Mouse (Mus musculus) forebrain, embryonic 13.5 days (tissue): ENCODE measurements around the gene Dph5. TPM values are rescaled to one million over a fixed set of nuclear protein-coding genes. Genes with fewer than 3 reads are reported as not detected.
"Not testable (repeated sequence)": the region's sequence is repeated elsewhere in the genome, so short reads cannot be mapped to it uniquely, and the experiment has no call there.

Source experiments
- ATAC-seq: fragments of 200-750 bp; cut with Nextera tagmentation; 2 replicates; pipeline ENCODE4 v1.8.0; 2017
- H3K27ac ChIP-seq: fragments of 300-500 bp; sonication (generic); 2 replicates; pipeline ENCODE4 v1.5.1; 2015; ENCODE audit warnings: inconsistent platforms, mild to moderate bottlenecking, moderate library complexity
- H3K27me3 ChIP-seq: fragments of 300-500 bp; sonication (generic); 2 replicates; pipeline ENCODE4 v1.6.1; 2015; ENCODE audit warnings: mild to moderate bottlenecking, inconsistent platforms
- H3K36me3 ChIP-seq: fragments of 300-500 bp; sonication (generic); 2 replicates; pipeline ENCODE4 v1.6.1; 2015; ENCODE audit warnings: mild to moderate bottlenecking, inconsistent platforms; ENCODE audit not compliant: poor library complexity, severe bottlenecking
- H3K4me1 ChIP-seq: fragments of 300-500 bp; sonication (generic); 2 replicates; pipeline ENCODE4 v1.6.1; 2015; ENCODE audit warnings: inconsistent platforms
- H3K4me2 ChIP-seq: fragments of 300-500 bp; sonication (generic); 2 replicates; pipeline ENCODE4 v1.6.1; 2015; ENCODE audit warnings: inconsistent platforms, mild to moderate bottlenecking, moderate library complexity
- H3K4me3 ChIP-seq: fragments of 300-500 bp; sonication (generic); 2 replicates; pipeline ENCODE4 v1.5.1; 2015; ENCODE audit warnings: mild to moderate bottlenecking, inconsistent platforms
- H3K9ac ChIP-seq: fragments of 300-500 bp; sonication (generic); 2 replicates; pipeline ENCODE4 v1.6.1; 2015; ENCODE audit warnings: mild to moderate bottlenecking, inconsistent platforms
- H3K9me3 ChIP-seq: fragments of 300-500 bp; sonication (generic); replicated peaks from 2 replicates; pipeline ENCODE4 v1.6.1; 2016; ENCODE audit warnings: inconsistent platforms
- WGBS: fragments of 180-500 bp; shearing (Covaris S2); methylation state at CpG from one replicate; pipeline ENCODE4 v1.1.7; 2015; 5-methylcytosine and 5-hydroxymethylcytosine counted together
- polyA plus RNA-seq: library from polyadenylated mRNA; unstranded; fragments of >200 nt; fragmentation: Nextera tagmentation; extraction: Ambion mirVana; gene quantifications from 2 replicates; pipeline ENCODE4 v1.2.1, GENCODE M21; 2015

The Dph5 gene
- polyA plus RNA-seq, 1 experiment from 2014 or later = 29.8 TPM

DNA sequence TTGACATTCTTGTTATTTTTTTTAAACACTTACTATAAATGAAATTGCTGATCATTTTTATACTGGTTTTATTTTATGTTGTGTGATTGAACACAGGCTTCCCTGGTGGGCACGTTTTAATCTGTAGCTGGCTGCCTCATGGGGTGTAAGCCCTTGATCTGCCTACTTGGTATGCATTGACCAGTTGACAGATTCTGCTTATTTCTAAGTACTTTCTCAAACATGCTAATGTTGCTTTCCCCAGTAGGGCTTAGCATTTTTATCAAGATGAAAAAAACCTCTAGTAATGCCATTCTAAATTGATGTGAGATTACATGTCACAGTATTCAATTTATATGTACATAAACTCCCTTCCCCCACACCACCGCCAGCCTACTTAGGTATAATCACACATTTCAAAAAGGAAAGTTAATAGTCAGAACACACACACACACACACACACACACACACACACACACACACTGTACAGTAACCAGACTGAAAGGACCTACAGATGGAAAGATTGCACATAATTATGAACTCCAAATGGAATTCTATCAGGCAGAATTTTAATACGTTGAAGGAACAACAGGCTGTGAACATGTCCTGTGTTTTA is 10.8 kb downstream of the Dph5 start:
- Histone ChIP-seq H3K36me3 (peaks cover 19% of the 10 kb centered on the region), H3K4me3 (no peak overlapping the region), H3K9ac (no peak overlapping the region), H3K27ac (no peak overlapping the region), H3K27me3 (no peaks in the 10 kb centered on the region), H3K9me3 (no peaks in the 10 kb centered on the region), H3K4me2 (no peak overlapping the region), H3K4me1 (no peaks in the 10 kb centered on the region)
- peak; percentile 27; the same call in 1 of the 2 replicates for ATAC-seq
- 60% methylated on average over 3 of the region's 3 CpGs for WGBS

DNA sequence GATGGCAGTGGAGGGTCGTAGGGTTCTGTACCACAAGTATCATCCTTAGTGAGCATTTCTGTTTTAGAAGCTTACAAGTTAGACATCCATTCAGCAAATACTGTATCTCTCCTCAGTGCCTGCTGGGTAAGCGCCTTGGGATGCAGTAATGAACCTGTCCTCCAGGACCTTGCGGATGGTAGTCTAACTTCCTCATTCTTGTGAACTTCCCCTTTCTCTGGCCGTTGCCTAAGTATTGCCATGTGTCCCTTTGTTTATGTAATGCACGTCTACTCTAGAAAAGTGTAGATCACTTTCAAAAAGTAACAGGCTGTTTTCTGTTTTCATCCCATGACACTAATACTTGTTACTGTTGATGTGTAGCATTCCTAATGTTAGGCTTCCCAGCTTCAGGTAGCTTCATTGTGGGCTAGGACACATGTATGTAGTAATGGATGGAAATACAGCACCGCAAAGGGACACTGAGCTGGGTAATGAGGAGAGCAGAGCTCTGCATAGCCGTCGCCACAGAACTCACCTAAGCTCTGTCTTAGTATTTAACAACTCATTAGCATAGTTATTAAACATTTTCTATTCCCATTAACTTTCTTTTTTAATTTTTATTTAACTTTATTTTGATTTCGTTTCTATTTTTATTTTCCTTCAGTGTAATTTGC is 14.8 kb downstream of the Dph5 start:
- no peaks in the 10 kb centered on the region for H3K9me3 ChIP-seq
- no peak overlapping the region for H3K4me2 ChIP-seq
- ATAC-seq = no peak
- H3K4me1 ChIP-seq = no peaks in the 10 kb centered on the region
- WGBS = 94% methylated on average over 9 of the region's 9 CpGs
- H3K27me3 ChIP-seq = no peaks in the 10 kb centered on the region
- H3K9ac ChIP-seq = no peak overlapping the region
- no peak overlapping the region for H3K27ac ChIP-seq
- H3K36me3 ChIP-seq = peaks cover 23% of the 10 kb centered on the region
- no peak overlapping the region for H3K4me3 ChIP-seq

DNA sequence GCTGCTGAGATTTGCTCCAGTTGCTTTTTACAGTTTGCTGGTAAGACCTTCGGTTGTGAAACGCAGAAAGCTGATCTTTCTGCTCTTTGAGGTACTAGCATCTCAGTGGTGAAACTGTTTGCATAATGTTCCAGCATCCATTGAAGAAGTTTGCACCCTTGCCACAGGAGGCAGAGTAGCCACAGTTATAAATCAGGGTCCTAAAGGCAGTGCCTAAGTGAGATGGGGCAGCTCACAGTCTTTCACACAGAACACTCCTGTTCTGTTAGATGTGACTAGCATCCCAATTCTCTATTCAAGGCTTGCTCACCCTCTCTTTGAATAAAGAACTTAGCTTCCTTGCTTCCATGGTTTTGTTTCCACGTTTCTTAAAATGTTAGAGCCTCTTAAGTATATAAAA is 17.4 kb downstream of the Dph5 start:
- ATAC-seq = no peak
- Histone ChIP-seq H3K9me3 (no peaks in the 10 kb centered on the region), H3K4me2 (no peak overlapping the region), H3K4me3 (no peak overlapping the region), H3K27ac (no peak overlapping the region), H3K9ac (no peak overlapping the region), H3K36me3 (peaks cover 29% of the 10 kb centered on the region), H3K4me1 (no peaks in the 10 kb centered on the region), H3K27me3 (no peaks in the 10 kb centered on the region)
- WGBS = 81% methylated on average over 3 of the region's 3 CpGs

DNA sequence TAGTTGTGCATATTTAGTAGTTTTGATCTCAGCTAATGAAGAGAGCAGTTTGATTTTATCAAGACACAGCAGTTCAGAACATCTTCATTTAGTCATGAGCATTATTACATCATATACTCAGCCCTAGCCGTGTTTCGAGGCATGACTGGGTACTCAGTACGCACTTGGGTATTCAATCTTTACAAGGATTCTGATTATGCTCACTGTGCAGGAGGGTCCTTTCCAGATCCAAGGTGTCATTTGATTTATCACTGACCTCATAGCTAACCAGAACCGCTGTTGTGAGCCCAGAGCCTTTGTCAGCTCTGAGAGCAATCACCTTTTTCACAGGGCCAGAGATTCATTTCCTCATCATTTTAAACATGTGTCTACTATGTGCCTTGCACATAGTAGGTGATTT is 17.9 kb downstream of the Dph5 start:
- Histone ChIP-seq H3K9me3 (no peaks in the 10 kb centered on the region), H3K9ac (no peak overlapping the region), H3K27me3 (no peaks in the 10 kb centered on the region), H3K4me2 (no peak overlapping the region), H3K4me1 (no peaks in the 10 kb centered on the region), H3K4me3 (no peak overlapping the region), H3K36me3 (peaks cover 29% of the 10 kb centered on the region), H3K27ac (no peak overlapping the region)
- 96% methylated on average over 4 of the region's 4 CpGs for WGBS
- ATAC-seq = no peak

DNA sequence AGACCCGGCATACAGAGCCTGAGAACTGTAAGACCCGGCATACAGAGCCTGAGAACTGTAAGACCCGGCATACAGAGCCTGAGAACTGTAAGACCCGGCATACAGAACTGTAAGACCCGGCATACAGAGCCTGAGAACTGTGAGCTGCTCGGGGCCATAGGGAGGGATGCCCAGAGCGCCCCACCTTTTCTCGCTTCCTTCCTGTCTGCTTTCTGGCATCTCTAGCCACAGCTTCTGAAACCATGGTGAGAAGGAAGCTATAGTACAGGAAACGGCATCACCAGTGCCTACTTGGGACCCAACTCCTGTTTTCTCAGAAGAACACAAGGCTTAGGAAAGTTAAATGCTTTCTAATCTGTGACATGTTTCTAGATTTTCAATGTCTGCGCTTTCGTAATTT is 19.8 kb downstream of the Dph5 start:
- not testable (repeated sequence) for ATAC-seq
- peaks cover 19% of the 10 kb centered on the region for H3K36me3 ChIP-seq
- 96% methylated on average over 11 of the region's 11 CpGs for WGBS

DNA sequence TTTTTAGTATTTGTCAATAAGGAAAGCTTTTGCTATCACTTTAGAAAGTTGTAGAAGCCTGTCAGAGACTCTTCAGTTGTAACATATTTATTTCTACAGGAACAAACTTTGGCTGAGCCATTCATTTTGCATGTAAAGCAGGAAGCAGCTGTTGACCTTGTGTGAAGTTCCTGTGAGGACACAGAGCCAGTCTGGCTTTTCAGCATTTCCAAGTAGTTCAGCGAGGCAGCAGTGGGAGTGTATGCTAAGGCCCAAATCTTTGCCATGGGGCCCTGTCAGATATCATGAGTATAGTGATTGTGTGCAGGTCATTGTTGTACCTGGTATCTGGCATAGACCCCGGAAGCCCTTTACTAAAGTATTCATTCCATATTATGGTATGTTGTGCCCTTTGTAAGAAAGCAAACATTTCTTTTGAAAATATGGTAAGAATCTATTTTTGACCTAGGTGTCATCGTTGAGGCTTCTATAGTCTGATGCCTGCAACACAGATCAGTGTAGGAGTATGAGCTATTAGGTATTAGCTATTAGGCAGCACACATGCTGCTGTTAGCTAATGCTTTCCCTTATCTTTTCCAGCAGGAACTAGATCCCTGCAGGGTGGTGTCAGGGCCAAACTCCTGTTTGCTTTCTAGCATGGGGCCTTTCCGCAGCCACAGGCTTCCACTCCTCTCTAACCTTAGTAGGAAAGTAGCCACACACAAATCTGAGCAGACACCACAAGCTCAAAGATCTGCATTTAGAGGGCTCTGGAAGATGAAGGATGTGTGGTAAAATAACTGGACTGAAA is 37.0 kb downstream of the Dph5 start:
- Histone ChIP-seq H3K9me3 (no peaks in the 10 kb centered on the region), H3K4me1 (no peaks in the 10 kb centered on the region), H3K27ac (no peak overlapping the region), H3K27me3 (no peaks in the 10 kb centered on the region), H3K4me3 (no peak overlapping the region), H3K4me2 (no peak overlapping the region), H3K36me3 (peaks cover 28% of the 10 kb centered on the region), H3K9ac (no peak overlapping the region)
- no peak for ATAC-seq
- 91% methylated on average over 4 of the region's 4 CpGs for WGBS

More for the DNA sequence above, 19.8 kb downstream of the Dph5 start:
- not testable (repeated sequence) for H3K4me1 ChIP-seq, H3K4me2 ChIP-seq, H3K4me3 ChIP-seq, H3K27me3 ChIP-seq, H3K27ac ChIP-seq, H3K9ac ChIP-seq, H3K9me3 ChIP-seq

DNA sequence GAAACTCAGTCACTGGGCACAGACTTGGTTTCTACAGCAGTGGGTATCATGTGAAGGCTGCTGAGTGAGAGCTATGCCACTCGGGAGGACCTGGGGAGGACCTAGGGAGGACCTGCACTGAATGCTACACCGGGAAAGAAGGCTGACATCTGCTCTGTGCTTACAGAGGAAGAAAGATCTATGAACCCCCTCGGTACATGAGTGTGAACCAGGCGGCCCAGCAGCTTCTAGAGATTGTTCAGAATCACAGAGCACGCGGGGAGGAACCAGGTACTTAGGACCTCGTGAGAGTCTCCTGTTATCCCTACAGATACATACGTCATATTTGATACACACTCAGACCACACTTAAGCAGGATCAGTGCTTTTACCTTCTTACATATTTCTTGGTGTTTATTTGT is 38.9 kb downstream of the Dph5 start:
- no peak overlapping the region for H3K4me2 ChIP-seq
- 93% methylated on average over 8 of the region's 8 CpGs for WGBS
- peaks cover 33% of the 10 kb centered on the region for H3K36me3 ChIP-seq
- no peaks in the 10 kb centered on the region for H3K4me1 ChIP-seq
- no peak overlapping the region for H3K9ac ChIP-seq
- ATAC-seq = no peak
- no peak overlapping the region for H3K27ac ChIP-seq
- no peak overlapping the region for H3K4me3 ChIP-seq
- H3K9me3 ChIP-seq = no peaks in the 10 kb centered on the region
- no peaks in the 10 kb centered on the region for H3K27me3 ChIP-seq

DNA sequence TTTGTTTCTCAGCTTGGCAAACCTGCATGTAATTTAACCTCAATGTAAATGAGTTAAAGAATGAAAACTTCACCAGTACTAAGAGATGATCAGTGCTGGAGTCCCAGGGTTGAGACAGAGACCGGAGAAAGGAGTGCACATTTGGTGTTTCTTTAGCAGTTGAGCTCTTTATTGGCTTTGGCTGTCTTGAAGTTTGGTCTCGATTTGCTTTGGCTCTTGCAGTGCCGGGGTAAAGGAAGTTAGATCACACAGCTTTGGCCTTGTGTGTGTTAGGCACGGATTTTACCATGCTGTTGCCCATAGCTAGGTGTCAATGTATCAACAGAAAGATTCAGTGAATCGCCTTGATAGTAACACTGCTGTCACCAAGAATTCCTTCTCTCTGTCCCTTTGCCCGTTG is 44.1 kb downstream of the Dph5 start:
- WGBS = 91% methylated on average over 6 of the region's 6 CpGs
- Histone ChIP-seq H3K4me1 (no peaks in the 10 kb centered on the region), H3K27me3 (no peaks in the 10 kb centered on the region), H3K4me3 (no peak overlapping the region), H3K9me3 (no peaks in the 10 kb centered on the region), H3K9ac (no peak overlapping the region), H3K36me3 (peaks cover 30% of the 10 kb centered on the region), H3K27ac (no peak overlapping the region), H3K4me2 (no peak overlapping the region)
- ATAC-seq = no peak

DNA sequence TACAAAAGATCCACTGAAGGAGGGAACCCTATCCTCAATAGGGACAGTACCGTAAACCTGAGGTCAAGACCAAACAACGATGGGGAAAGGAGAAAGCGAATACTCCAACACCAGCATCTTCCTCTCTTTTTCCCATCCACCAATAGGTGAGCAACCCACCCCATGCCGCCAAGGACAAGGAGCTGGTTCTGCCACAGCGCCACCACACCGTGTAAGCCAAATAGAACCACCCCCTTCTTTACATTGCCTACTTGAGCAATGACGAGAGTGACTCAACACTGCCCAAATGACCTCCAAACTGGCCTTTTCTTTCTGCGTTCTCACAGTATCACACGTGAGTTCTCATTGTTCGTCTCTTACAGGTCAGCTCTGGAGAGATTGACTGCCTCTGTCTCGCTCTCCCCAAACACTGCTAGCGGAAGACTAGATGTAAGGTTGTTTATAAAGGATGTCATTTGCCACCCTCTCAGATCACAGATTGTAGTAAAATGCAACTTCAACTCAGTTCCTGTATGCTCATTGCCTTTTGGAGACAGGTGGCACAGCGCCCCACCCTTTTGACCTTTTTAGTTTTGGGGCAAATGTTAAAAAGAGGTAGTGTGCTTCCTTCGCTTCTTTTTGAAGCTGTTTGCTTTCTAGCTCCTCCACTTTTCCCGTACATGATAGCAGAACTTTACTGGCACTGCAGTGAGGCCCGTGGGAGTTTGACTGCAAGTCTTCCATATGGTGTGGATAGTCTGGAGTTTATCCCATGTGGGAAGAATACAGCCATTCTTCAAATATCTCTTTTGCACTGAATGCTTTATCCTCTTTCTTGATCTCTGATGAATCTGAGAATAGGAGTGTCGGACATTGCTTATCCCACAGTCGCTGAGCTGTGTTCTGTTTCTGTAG is 45.9 kb downstream of the Dph5 start:
- no peak overlapping the region for H3K4me2 ChIP-seq
- peaks cover 17% of the 10 kb centered on the region for H3K36me3 ChIP-seq
- 95% methylated on average over 18 of the region's 18 CpGs for WGBS
- H3K9ac ChIP-seq = no peak overlapping the region
- H3K9me3 ChIP-seq = no peaks in the 10 kb centered on the region
- no peak overlapping the region for H3K27ac ChIP-seq
- no peaks in the 10 kb centered on the region for H3K4me1 ChIP-seq
- no peaks in the 10 kb centered on the region for H3K27me3 ChIP-seq
- H3K4me3 ChIP-seq = no peak overlapping the region
- ATAC-seq = no peak

DNA sequence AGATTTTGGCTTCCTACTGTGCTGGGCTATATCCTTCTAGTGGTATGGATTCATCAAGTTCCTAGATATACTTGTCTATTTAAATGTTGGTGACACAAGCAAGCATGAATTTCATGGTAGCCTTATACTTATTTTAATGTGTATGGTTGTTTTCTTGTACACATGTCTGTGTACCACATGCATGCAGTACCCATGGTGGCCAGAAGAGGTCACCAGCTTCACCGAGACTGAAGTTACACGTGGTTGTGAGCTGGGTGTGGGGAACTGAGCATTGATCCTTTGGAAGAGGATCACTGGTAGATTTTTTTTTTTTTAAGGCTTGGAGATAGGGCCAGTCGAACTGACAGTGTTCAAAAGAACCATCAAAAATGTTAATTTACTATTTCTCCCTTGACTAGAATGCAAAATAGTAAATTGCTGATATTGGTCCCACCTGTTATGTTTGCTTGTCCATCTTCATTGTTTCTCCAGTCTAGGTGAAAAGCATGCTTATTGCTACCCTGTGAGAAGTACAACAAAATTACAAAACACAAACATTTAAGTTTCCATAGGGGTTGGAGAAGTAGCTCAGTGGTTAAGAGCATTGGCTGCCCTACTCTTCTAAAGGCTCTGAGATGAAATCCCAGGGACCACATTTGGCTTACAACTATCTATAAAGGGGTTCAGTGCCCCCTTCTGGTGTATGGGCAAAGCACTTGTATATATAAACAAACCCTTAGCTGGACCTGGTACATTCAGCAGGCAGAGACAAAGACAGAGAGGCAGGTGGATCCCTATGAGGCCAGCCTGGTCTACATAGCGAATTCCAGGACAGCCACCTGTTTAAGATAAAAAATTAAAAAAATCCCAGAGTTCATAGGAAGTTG is 49.3 kb downstream of the Dph5 start:
- Histone ChIP-seq H3K27me3 (no peaks in the 10 kb centered on the region), H3K4me3 (no peak overlapping the region), H3K9me3 (no peaks in the 10 kb centered on the region), H3K9ac (no peak overlapping the region), H3K36me3 (peaks cover 19% of the 10 kb centered on the region), H3K4me1 (no peaks in the 10 kb centered on the region), H3K27ac (no peak overlapping the region), H3K4me2 (no peak overlapping the region)
- ATAC-seq = no peak
- WGBS = 59% methylated on average over 4 of the region's 4 CpGs

DNA sequence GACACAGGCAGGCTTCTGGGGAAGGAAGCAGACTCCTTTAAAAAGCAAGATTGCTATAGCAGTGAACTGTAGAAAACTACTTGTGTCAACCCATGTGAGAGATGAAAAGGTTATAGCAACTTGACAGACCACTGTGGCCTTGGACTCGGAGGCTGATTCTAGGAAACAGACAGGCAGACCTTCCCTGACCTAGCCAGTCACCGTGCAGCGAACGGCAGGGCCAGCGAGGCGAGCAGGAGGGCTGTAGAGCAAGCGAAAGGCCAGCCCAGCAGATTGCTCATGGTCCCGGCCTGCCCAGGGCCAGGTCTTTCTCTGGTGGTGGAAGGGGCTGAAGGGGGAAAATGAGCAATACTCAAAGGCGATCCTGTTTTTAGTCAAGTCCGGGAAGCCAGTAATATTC is 50.2 kb downstream of the Dph5 start:
- Histone ChIP-seq H3K9me3 (no peaks in the 10 kb centered on the region), H3K4me1 (no peaks in the 10 kb centered on the region), H3K36me3 (peaks cover 25% of the 10 kb centered on the region), H3K27me3 (no peaks in the 10 kb centered on the region), H3K9ac (no peak overlapping the region), H3K27ac (no peak overlapping the region), H3K4me2 (no peak overlapping the region), H3K4me3 (no peak overlapping the region)
- 89% methylated on average over 10 of the region's 10 CpGs for WGBS
- ATAC-seq = no peak
